Mouse (Mus musculus) left cerebral cortex, adult 9 months (tissue): ENCODE measurements at regions not wholly inside any gene's neighbourhood (a gene's known extent, or its start where the extent isn't known, plus 50 kb on each side); places are given as distances from the start of the nearest gene placed in this dataset.

Experiments used
- DNase-seq, 2 experiments: peaks; one replicate each; pipeline ENCODE4 v3.0.0; 2022; ENCODE audit warnings: low spot score in 2 of 2

GRCm38 (mm10) chr13:112071209-112071955 is 216.9 kb upstream of the Ankrd55 start:
- no peak for DNase-seq

- DNase-seq, result no peak
These were observed 216.3 kb upstream of the Ankrd55 start for GRCm38 (mm10) chr13:112071956-112072314.

DNA sequence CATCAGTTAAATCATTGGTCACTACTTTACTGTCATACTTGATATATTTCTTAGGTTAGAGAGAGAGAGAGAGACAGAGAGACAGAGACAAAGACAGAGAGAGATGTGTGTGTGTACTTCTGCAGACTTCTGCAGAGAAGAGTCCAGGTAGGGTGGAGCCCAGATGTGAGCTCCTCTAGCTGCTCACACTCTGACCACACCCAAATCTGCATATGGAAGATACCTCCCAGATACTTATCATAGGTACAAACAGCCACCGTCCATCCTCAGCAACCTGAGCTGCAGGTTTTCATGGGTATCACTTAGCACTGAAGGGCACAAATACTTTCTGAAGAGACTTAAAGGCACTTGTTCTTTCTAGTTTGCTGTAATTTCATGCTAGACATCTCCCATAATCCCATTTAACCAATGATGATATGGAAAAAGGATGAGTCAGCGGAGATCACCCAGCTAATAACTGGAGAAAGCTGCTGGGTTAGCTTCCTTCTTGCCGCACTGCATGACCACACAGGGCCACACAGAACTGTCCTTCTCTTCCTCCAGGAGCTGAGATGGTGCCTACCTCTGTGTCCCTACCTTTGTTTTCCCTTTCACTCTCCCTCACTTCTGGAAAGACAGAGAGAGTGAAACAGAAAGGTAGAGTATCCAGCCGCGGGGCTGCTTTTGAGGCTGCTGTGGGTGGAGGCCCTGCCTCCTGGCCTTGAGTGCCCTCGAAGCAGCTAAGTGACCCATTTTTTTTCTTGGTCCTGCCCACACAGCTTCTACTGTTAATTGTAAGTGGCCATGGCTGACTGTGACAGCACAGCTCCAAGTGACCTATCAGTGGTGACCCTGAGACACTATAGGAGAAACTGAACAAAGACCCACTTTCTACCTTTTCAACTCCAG is 214.5 kb upstream of the Ankrd55 start:
- no peak for DNase-seq

GRCm38 (mm10) chr13:112075847-112076479 is 212.3 kb upstream of the Ankrd55 start:
- no peak for DNase-seq

DNA sequence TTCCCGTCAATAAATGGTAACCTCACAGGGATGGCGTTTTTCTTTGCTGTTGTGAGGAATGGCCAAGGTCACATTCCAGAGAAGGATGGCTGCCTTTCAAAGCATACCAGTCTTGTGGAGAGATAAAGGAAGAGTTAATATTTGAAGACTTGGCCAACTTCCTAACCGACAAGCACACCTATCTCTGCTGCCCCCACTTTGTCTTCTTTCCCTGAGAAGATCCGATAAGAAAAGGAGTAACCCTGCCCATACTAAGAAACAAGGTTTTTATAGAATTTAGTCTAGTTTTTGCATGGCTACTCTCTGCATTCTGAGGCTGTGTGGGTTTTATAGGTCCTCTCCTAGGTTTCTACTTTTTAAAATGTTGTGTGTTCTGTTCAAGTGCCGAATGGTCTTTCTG is 210.2 kb upstream of the Ankrd55 start:
- DNase-seq, result no peak

GRCm38 (mm10) chr13:112081935-112082334 is 206.3 kb upstream of the Ankrd55 start:
- no peak for DNase-seq

DNA sequence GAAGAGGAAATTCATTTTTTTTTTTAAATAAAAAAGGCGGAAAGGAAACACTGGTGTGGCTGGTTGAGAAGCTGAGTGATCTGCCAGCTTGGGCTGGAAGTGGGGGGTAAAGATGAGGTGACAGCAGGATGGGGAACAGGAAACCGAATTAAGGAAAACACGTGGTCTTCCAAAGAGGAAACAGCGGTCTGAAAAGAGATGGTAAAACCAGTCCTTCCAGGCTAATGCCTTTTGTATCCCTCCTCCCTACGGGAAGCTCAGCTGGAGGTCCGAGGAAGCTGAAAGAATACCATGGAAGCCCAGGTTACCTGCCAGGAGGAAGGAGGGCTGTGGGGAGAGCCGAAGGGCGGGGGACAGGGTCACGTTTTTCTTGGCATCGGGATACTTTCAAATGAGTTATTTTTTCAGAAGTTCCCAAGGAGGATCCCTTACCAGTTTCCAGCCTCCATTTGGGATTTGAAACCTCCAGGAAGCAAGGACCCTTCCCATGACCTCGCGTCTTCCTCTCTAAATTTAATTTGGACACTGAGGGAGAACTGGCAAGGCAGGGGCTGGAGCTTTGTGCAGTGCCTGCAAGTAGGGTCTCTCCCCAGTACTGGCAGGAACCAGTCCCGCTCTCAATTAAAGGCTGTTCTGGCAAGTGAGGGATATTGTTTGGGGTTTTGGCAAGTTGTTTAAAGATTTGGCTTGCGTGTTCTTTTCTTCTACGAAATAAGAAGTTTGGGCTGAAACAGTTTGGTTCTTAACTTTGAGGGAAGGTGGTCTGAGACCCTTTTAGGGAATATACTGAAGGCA is 203.6 kb upstream of the Ankrd55 start:
- DNase-seq, result no peak

DNA sequence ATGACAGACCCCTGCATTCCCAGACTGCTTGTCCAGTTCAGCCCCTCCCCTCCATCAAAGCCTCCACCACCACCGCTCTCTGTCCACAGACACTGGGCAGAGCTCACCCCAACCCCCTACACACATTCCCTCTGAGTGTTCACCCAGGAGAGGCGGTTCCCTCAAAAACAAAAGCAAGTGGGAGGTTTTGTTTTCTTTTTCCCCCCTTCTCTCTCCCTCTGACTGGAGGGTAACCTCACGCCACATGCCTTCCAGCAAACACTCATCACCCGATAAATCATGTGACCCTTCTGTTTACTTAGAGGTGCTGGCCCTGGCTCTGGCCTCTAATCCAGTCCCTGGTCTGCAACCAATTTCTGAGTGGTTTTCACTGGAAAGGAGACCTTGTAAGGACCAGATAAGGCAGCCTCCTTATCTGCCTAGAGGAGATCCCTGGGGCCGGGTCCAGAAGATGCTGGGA is 199.9 kb upstream of the Ankrd55 start:
- no peak for DNase-seq

DNA sequence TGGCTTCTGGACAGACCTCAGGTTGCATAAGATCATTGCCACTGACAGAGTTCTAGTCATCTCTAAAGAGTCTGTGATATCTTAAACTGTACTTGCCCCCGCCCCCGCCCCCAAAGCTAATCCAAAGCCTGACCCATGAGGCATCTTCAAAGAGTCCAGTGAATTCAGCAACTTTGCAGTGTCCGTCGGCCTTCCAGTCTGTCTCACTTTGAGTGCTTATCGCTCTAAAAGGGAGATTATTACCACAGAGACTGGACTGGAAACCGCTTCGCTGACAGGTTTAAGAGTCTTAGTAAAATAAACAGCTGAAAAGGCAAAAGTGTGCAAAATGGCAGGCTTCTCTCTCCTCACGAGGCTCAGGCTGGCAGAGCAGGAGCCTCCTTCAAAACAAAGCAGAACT is 197.5 kb upstream of the Ankrd55 start:
- no peak for DNase-seq

- no peak for DNase-seq
These were observed 192.6 kb upstream of the Ankrd55 start for GRCm38 (mm10) chr13:112095595-112096139.

- no peak for DNase-seq
These were observed 188.2 kb upstream of the Ankrd55 start for GRCm38 (mm10) chr13:112099953-112100591.

DNA sequence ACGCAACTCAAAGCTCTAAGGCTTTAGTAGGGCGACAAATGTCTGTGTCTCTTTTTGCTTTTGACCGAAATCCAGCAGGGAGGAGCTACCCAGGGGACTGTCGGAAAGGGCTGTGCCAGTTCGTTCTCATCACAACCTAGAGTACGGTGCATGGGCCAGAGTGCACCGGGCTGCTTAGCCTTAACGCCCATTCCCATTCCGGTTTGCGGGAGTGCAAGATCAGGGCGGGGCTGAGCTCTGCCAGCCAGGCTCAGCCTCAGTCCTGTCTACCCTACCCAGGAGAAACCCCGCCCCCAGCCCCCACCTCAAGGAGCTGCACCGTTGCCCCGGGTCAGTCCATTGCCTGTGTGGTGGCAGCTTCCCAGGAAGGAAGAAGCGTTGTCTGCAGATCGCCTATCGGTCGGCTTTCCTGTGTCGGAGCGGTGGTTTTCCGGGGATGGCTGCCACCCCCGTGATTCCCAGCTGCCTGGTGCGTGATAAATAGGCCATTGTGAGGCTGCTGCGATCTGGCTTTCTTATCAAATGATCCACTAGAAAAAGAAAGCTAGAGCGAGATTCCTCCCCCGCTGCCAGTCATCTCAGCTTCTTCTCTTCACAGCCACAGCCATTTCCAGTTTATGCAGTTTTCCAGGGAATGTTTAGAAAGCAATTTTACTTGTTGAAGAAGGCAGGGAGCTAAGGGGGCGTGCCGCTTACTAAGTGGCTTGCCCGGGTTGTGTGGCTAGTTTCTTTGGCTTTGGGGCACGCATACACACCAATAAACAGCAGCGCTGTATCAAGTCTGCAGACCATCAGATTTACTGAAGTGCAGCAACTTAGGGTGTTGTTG is 187.4 kb upstream of the Ankrd55 start:
- peak in 1 of 2 experiments; percentile 25 for DNase-seq

DNA sequence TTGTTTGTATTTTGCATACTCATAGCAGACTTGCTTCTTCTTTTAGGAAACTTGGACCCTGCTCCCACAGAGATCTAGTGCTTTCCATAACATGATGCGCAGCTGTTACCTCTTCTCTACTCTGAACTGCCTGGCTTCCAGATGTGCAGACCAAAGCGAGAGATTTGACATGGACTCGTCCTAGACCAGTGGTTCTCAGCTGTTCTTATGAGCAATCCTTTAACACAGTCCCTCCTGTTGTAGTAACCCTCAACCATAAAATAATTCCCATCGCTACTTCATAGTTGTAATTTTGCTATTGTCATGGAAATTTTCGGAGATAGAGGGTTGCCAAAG is 186.9 kb upstream of the Ankrd55 start:
- no peak for DNase-seq

DNA sequence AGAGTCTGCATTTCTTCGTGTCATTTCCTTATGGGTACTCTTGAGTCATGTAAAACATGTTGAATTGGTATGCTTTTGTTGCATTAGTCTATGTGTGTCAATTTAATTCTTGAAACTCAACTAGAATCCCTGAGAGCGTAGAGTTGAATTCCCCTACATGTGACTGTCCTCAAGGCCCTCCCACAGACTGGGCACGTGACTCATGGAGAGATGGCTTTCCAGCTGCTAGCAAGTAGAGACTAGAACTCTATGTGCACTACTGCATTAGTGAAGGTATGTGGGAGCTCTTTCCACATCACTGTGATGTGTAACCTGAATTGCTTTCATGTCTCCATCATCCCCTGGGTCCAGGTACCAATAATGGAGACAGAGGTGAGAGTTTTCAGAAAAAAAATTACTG is 182.3 kb upstream of the Ankrd55 start:
- DNase-seq, result no peak

- DNase-seq, result peak in 1 of 2 experiments; percentile 4
These were observed 173.5 kb upstream of the Ankrd55 start for GRCm38 (mm10) chr13:112114741-112115201.

DNA sequence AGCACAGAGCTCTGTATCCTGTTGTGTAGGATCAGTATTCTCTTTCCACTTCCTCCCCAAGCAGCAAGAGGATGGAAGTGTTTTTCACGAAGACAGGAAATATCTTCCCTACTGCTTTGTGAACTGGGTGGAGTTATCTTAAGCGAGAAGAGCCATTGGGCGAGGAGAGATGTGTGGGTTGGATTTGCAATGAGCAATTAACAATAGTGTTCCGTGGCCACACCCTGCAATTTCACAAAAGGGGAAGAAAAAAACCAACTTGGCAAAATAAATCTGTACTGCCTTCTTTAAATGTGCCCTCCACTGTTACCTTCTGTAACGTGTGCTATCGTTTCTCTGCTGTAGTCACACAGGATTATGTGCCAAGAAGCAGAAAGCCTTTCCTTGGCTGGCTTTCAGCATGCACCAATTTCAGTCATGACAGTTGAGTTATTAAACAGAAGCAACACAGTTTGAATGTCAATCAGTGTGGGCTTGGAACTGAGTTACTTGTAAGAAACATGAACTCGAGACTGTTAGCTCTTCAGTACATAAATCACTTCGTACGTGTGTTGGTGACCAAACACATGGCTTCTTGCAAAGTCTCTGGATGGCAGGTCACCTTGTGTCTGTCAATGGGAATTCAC is 172.0 kb upstream of the Ankrd55 start:
- DNase-seq, result no peak

GRCm38 (mm10) chr13:112118564-112118963 is 169.7 kb upstream of the Ankrd55 start:
- DNase-seq, result no peak

DNA sequence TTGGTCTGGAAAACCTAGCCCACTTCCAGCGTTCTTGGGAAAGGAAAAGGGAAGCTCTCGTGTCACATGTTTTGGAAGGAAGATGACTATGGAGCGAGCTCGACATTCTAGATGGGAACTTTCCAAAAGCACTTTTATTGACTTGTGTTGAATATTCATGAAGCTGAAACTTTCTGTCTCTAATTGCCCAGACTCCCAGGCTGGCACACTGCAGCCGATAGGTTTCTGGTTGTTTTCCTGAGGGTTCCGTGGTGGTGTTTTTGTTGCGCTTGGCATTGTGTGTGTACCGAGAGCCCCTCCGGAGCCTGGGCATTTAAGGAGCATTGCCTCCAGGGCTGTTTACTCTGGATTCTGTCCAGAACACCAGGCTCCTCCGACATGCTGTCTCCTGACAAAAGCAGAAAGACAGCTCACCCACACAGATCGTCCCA is 168.6 kb upstream of the Ankrd55 start:
- peak in 1 of 2 experiments; percentile 12 for DNase-seq

DNA sequence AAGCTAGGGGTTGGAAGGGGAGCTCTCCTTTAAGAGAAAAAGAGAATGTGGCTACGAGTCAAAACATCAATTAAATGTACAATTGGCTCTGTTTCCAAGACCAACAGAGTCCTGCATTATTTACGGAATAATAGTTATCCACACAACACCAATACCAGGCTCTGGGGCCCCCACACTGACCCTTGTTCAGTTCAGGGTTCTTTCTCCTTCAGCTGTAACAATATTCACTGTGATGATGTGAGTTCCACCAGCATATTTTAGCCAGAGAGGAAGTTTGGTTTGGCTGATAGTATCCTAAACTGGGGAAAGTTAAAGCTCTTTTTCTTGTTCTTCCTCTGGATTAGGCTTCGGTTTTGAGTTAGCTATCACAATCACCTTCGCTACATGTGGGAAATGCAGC is 167.9 kb upstream of the Ankrd55 start:
- no peak for DNase-seq
